Mouse (Mus musculus) thymus, postnatal 14 days (tissue): Measurements from ENCODE around the gene Krtap8-1.

ENCODE experiments used
- DNase-seq: peaks from one replicate; pipeline ENCODE4 v3.0.0; 2021

Gene Krtap8-1

GRCm38 (mm10) chr16:89487852-89488251 is at the start of gene Krtap8-1:
TSS of gene Krtap8-1 (minus strand) at chr16:89487952.
- DNase-seq, result no peak

GRCm38 (mm10) chr16:89537349-89537748 is 49.6 kb upstream of the Krtap8-1 start:
- no peak for DNase-seq

- DNase-seq, result no peak
These were observed 42.8 kb upstream of the Krtap8-1 start for GRCm38 (mm10) chr16:89530547-89530946.

- no peak for DNase-seq
These were observed 42.1 kb upstream of the Krtap8-1 start for GRCm38 (mm10) chr16:89529846-89530245.

- DNase-seq, result no peak
These were observed 40.6 kb upstream of the Krtap8-1 start for GRCm38 (mm10) chr16:89528380-89528779.

- no peak for DNase-seq
These were observed 33.2 kb upstream of the Krtap8-1 start for GRCm38 (mm10) chr16:89520996-89521395.

- DNase-seq, result no peak
These were observed 32.8 kb upstream of the Krtap8-1 start for GRCm38 (mm10) chr16:89520555-89520954.

- no peak for DNase-seq
These were observed 32.3 kb upstream of the Krtap8-1 start for GRCm38 (mm10) chr16:89520091-89520490.

- peak; percentile 4 for DNase-seq
These were observed 29.9 kb upstream of the Krtap8-1 start for GRCm38 (mm10) chr16:89517635-89518034.

GRCm38 (mm10) chr16:89513431-89513830 is 25.7 kb upstream of the Krtap8-1 start:
- no peak for DNase-seq

GRCm38 (mm10) chr16:89508223-89508622 is 20.5 kb upstream of the Krtap8-1 start, which contains the start of gene Krtap7-1:
TSS of gene Krtap7-1 (minus strand) at chr16:89508323.
- no peak for DNase-seq

- no peak for DNase-seq
These were observed 15.8 kb upstream of the Krtap8-1 start for GRCm38 (mm10) chr16:89503571-89503970.

- DNase-seq, result no peak
These were observed 14.1 kb upstream of the Krtap8-1 start for GRCm38 (mm10) chr16:89501870-89502269.

- no peak for DNase-seq
These were observed 9.2 kb upstream of the Krtap8-1 start for GRCm38 (mm10) chr16:89497002-89497401.

GRCm38 (mm10) chr16:89495394-89496153 is 7.8 kb upstream of the Krtap8-1 start:
- DNase-seq, result no peak

- no peak for DNase-seq
These were observed 10.0 kb downstream of the Krtap8-1 start for GRCm38 (mm10) chr16:89477679-89478314.

- no peak for DNase-seq
These were observed 26.6 kb downstream of the Krtap8-1 start for GRCm38 (mm10) chr16:89461189-89461588.
